Comparison of ENCODE assay signal across 23 mouse cellular contexts in the genomic region with DNA sequence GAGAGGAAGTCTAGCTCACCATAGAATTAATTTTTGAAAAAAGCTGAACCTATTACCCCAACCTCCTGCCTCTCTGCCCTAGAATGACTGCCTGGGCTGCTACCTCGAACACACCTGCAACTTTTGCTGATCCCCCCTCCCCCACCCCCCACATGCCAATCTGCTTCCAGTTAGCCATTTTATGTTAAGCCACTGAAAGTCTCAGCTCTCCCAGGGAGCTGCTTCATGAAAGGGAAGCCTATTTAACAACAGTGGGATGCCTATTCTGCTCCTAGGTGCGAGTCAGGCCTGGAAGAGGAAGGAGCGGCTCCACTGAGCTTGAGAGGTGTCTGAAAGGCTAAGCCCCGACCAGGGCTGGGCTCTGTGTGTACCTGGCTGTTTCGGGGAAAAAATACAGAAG. TPM values are rescaled to one million over a fixed set of nuclear protein-coding genes. Genes with fewer than 3 reads are reported as not detected.
"Had no signal": no experiment of that assay in that cellular context is flagged by ENCODE, and none has a peak within 500 bp of the region (broad histone marks: within the 10 kb centered on the region; RNA-seq: fewer than 3 reads in every experiment).

No protein-coding gene starts in this region.

- H3K4me2 ChIP-seq: limb, embryonic 15.5 days; liver, embryonic 12.5 days; lung, embryonic 14.5 days; neural tube, embryonic 15.5 days; stomach, embryonic 15.5 days had no signal

- H3K9ac ChIP-seq: limb, embryonic 15.5 days; liver, embryonic 12.5 days; lung, embryonic 14.5 days; neural tube, embryonic 15.5 days; stomach, embryonic 15.5 days had no signal

- H3K4me1 ChIP-seq: liver, embryonic 12.5 days; midbrain, embryonic 10.5 days; neural tube, embryonic 15.5 days; stomach, embryonic 15.5 days had no signal

- DNase-seq: kidney, adult 9 months; kidney, postnatal 36 days; layer of hippocampus, adult 9-11 months; layer of hippocampus, postnatal 36 days; lung, embryonic 14.5 days; lung, postnatal 10 days; lung, postnatal 4 days; midbrain, embryonic 14.5 days; right cerebral cortex, adult 18-20 months; right cerebral cortex, postnatal 25 days; spleen, adult 18-20 months; thymus, adult 2 months; thymus, postnatal 36 days had no signal

- H3K36me3 ChIP-seq: limb, embryonic 15.5 days; neural tube, embryonic 15.5 days; stomach, embryonic 15.5 days had no signal

- H3K4me3 ChIP-seq: limb, embryonic 15.5 days; liver, embryonic 12.5 days; midbrain, embryonic 10.5 days; myocyte; neural tube, embryonic 15.5 days; stomach, embryonic 15.5 days had no signal

- H3K9me3 ChIP-seq: limb, embryonic 15.5 days; liver, embryonic 12.5 days; midbrain, embryonic 10.5 days; neural tube, embryonic 15.5 days; stomach, embryonic 15.5 days had no signal

- H3K27me3 ChIP-seq: limb, embryonic 15.5 days; liver, embryonic 12.5 days; neural tube, embryonic 15.5 days; stomach, embryonic 15.5 days had no signal

- H3K27ac ChIP-seq: kidney, postnatal 0 days; limb, embryonic 15.5 days; liver, embryonic 12.5 days; midbrain, embryonic 10.5 days; neural tube, embryonic 15.5 days; stomach, embryonic 15.5 days had no signal

- ATAC-seq: liver, embryonic 12.5 days had no signal

RNA-seq across cellular contexts. Expression of a gene that starts 8.1 kb away (rescaled TPM):
- total RNA-seq: megakaryocyte, adult 5-6 weeks had no signal
- polyA plus RNA-seq: kidney, postnatal 0 days; liver, embryonic 12.5 days; liver, embryonic 16.5 days; lung, embryonic 14.5 days; midbrain, embryonic 10.5 days; neural tube, embryonic 15.5 days; stomach, embryonic 15.5 days; testis, adult 2 months had no signal
